ENCODE assay signal across 20 mouse cellular contexts in genomic region chr8:120962606-120963380, GRCm38 (mm10).
A peak's percentile ranks its signal among the peaks of the same experiment; 100 is the strongest.
DNase-seq lines count a peak whose midpoint lies in the region; ATAC-seq lines count a peak whose summit lies in the region.
"Had no signal": no experiment of that assay in that cellular context is flagged by ENCODE, and none has a peak within 500 bp of the region (broad histone marks: within the 10 kb centered on the region; RNA-seq: fewer than 3 reads in every experiment).

No protein-coding gene starts in this region.

- H3K9ac ChIP-seq in midbrain, embryonic 11.5 days (ENCODE audit: low read length), result no peak overlapping the region
- no peak overlapping the region for H3K9ac ChIP-seq in midbrain, embryonic 16.5 days (ENCODE audit: low read depth, low read length)
- H3K9ac ChIP-seq in neural tube, embryonic 15.5 days (replicated peaks), result no peak overlapping the region
- H3K9ac ChIP-seq: embryonic facial prominence, embryonic 15.5 days; forebrain, embryonic 15.5 days; hindbrain, embryonic 13.5 days had no signal

- H3K4me3 ChIP-seq in midbrain, embryonic 11.5 days (ENCODE audit: low read depth, low read length), result no peak overlapping the region
- H3K4me3 ChIP-seq in midbrain, embryonic 16.5 days (ENCODE audit: low read depth, low read length), result no peak overlapping the region
- no peak overlapping the region for H3K4me3 ChIP-seq in neural tube, embryonic 15.5 days (replicated peaks)
- H3K4me3 ChIP-seq: embryonic facial prominence, embryonic 15.5 days; erythroblast, embryonic 14.5 days; forebrain, embryonic 15.5 days; heart, adult 2 months; hindbrain, embryonic 13.5 days had no signal

- 90% methylated on average over 5 of the region's 5 CpGs for WGBS in midbrain, embryonic 11.5 days
- 95% methylated on average over 5 of the region's 5 CpGs for WGBS in midbrain, embryonic 16.5 days
- WGBS in neural tube, embryonic 15.5 days, result 88% methylated on average over 5 of the region's 5 CpGs

- peaks cover 15% of the 10 kb centered on the region for H3K27me3 ChIP-seq in midbrain, embryonic 11.5 days (ENCODE audit: control insufficient read depth, insufficient read depth, low read length)
- peaks cover 2% of the 10 kb centered on the region; the same call in 1 of the 2 replicates for H3K27me3 ChIP-seq in midbrain, embryonic 16.5 days (ENCODE audit: control insufficient read depth, insufficient read depth, low read depth, low read length)
- peaks cover 35% of the 10 kb centered on the region for H3K27me3 ChIP-seq in neural tube, embryonic 15.5 days (replicated peaks)

- peaks cover 2% of the 10 kb centered on the region for H3K4me1 ChIP-seq in midbrain, embryonic 11.5 days (ENCODE audit: control insufficient read depth, insufficient read depth, low read length)
- H3K4me1 ChIP-seq in midbrain, embryonic 16.5 days (ENCODE audit: control insufficient read depth, insufficient read depth, low read length), result no peaks in the 10 kb centered on the region; the same call in 1 of the 2 replicates
- H3K4me1 ChIP-seq in neural tube, embryonic 15.5 days, result no peaks in the 10 kb centered on the region

- intact Hi-C loops in gastrocnemius, postnatal 36 days (cut with DNase I), result no loop called here

- no peak for ATAC-seq in midbrain, embryonic 11.5 days (ENCODE audit: low FRiP score)
- ATAC-seq in midbrain, embryonic 16.5 days, result no peak
- no peak for ATAC-seq in neural tube, embryonic 15.5 days (ENCODE audit: low FRiP score)
- ATAC-seq: forebrain, embryonic 15.5 days; hindbrain, postnatal 0 days had no signal

- no peaks in the 10 kb centered on the region for H3K36me3 ChIP-seq in midbrain, embryonic 11.5 days (ENCODE audit: control insufficient read depth, insufficient read depth, low read length)
- no peaks in the 10 kb centered on the region for H3K36me3 ChIP-seq in midbrain, embryonic 16.5 days (ENCODE audit: control insufficient read depth, insufficient read depth, low read length)
- H3K36me3 ChIP-seq in neural tube, embryonic 15.5 days, result no peaks in the 10 kb centered on the region
- H3K36me3 ChIP-seq: embryonic facial prominence, embryonic 15.5 days; forebrain, embryonic 15.5 days; hindbrain, embryonic 13.5 days had no signal

- H3K9me3 ChIP-seq in midbrain, embryonic 11.5 days (ENCODE audit: control insufficient read depth, low read length), result no peaks in the 10 kb centered on the region
- no peaks in the 10 kb centered on the region for H3K9me3 ChIP-seq in midbrain, embryonic 16.5 days (replicated peaks; ENCODE audit: control insufficient read depth, low read length, poor library complexity, severe bottlenecking)
- H3K9me3 ChIP-seq in neural tube, embryonic 15.5 days (replicated peaks), result no peaks in the 10 kb centered on the region
- H3K9me3 ChIP-seq: embryonic facial prominence, embryonic 15.5 days; forebrain, embryonic 15.5 days; hindbrain, embryonic 13.5 days had no signal

- no peak overlapping the region for H3K27ac ChIP-seq in midbrain, embryonic 11.5 days (ENCODE audit: low read depth, low read length)
- H3K27ac ChIP-seq in midbrain, embryonic 16.5 days (ENCODE audit: low read length), result no peak overlapping the region
- no peak overlapping the region for H3K27ac ChIP-seq in neural tube, embryonic 15.5 days (replicated peaks)
- H3K27ac ChIP-seq: embryonic facial prominence, embryonic 15.5 days; forebrain, embryonic 15.5 days; heart, adult 2 months; hindbrain, embryonic 13.5 days; hindbrain, postnatal 0 days had no signal

- no peak overlapping the region for H3K4me2 ChIP-seq in midbrain, embryonic 11.5 days
- no peak overlapping the region for H3K4me2 ChIP-seq in midbrain, embryonic 16.5 days (ENCODE audit: low read length)
- no peak overlapping the region for H3K4me2 ChIP-seq in neural tube, embryonic 15.5 days
- H3K4me2 ChIP-seq: embryonic facial prominence, embryonic 15.5 days; forebrain, embryonic 15.5 days; hindbrain, embryonic 13.5 days had no signal

- peak; percentile 57 to 63 for DNase-seq in cerebellum, postnatal 10 days
- no peak for DNase-seq in cerebellum, adult 9-11 months
- peak; percentile 51 for DNase-seq in gastrocnemius, postnatal 25 days
- no peak for DNase-seq in gastrocnemius, postnatal 36 days
- DNase-seq in midbrain, embryonic 11.5 days (ENCODE audit: low spot score, missing footprints), result peak; percentile 72
- no peak for DNase-seq in kidney, postnatal 25 days
- DNase-seq: adrenal gland, postnatal 10 days; cerebellum, adult 11 months; cerebellum, adult 8-10 months; embryo, embryonic 11 days; heart, postnatal 10 days; kidney, adult 11 months had no signal

Comparison
In these comparisons a context has a peak if more than half of its experiments do, and no peak if none do; other contexts are left out.
1. DNase-seq: peak in cerebellum, postnatal 10 days (2 of 2), gastrocnemius, postnatal 25 days (single experiment) and midbrain, embryonic 11.5 days (single experiment); none in cerebellum, adult 9-11 months (single experiment), gastrocnemius, postnatal 36 days (0 of 2) and kidney, postnatal 25 days (0 of 2).